ENCODE assay signal across 14 mouse cellular contexts in the genomic region with DNA sequence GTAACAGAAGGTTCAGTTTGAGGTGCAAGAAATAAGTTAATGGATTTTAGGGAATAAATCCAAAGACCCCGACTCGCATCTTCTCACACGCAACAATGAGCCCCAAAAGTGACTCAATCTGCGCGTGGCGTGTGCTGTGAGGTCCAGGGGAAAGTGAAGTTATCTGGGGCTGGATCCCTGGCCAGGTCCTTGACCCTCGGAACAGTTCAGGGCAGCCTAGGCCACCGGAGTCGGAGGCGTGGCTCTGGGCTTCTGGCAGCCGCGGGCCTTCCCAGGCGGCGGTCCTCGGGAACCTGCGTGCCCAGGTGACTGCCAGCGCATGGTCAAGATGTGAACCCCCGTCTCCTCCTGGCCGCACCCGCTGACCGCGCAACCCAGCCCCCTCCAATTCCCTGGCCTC. TPM values are rescaled to one million over a fixed set of nuclear protein-coding genes. Genes with fewer than 3 reads are reported as not detected.
DNase-seq lines count a peak whose midpoint lies in the region; ATAC-seq and TF ChIP-seq lines count a peak whose summit lies in the region.
"Not testable (repeated sequence)": the region's sequence is repeated elsewhere in the genome, so short reads cannot be mapped to it uniquely, and the experiment has no call there.
"Had no signal": no experiment of that assay in that cellular context is flagged by ENCODE, and none has a peak within 500 bp of the region (broad histone marks: within the 10 kb centered on the region; RNA-seq: fewer than 3 reads in every experiment).

No protein-coding gene starts in this region.

- peak overlapping the region; percentile 17 for H3K4me3 ChIP-seq in embryonic facial prominence, embryonic 14.5 days (ENCODE audit: low read depth, low read length)
- H3K4me3 ChIP-seq in hindbrain, embryonic 10.5 days, result peak overlapping the region; percentile 41
- peak overlapping the region; percentile 32; the same call in 1 of the 2 replicates for H3K4me3 ChIP-seq in layer of hippocampus, adult 2 months
- peak overlapping the region; percentile 26 for H3K4me3 ChIP-seq in neural tube, embryonic 14.5 days (ENCODE audit: low read depth, low read length)

- H3K9me3 ChIP-seq in embryonic facial prominence, embryonic 14.5 days (ENCODE audit: control insufficient read depth, low read length); hindbrain, embryonic 10.5 days; neural tube, embryonic 14.5 days (ENCODE audit: control insufficient read depth, low read length): not testable (repeated sequence)

- not testable (repeated sequence) for H3K27ac ChIP-seq in embryonic facial prominence, embryonic 14.5 days (replicated peaks; ENCODE audit: low read depth, low read length); hindbrain, embryonic 10.5 days; layer of hippocampus, adult 2 months; neural tube, embryonic 14.5 days (ENCODE audit: low read depth, low read length)

- DNase-seq in CD4-positive, CD25-positive, alpha-beta regulatory T cell, adult 2 months (ENCODE audit: low read depth, low spot score), result peak; percentile 0
- not testable (repeated sequence) for DNase-seq in embryonic facial prominence, embryonic 14.5 days (ENCODE audit: low spot score); layer of hippocampus, adult 2 months (ENCODE audit: low spot score in 2 of 2)
- DNase-seq in gastrocnemius, postnatal 14 days, result peak; percentile 1
- DNase-seq in hindbrain, embryonic 10.5 days (ENCODE audit: low spot score), result peak; percentile 1
- peak; percentile 2 for DNase-seq in kidney, adult 11 months
- DNase-seq in lung, postnatal 10 days, result peak; percentile 2

- peak overlapping the region; percentile 46 for H3K4me2 ChIP-seq in embryonic facial prominence, embryonic 14.5 days (ENCODE audit: low read depth, low read length)
- peak overlapping the region; percentile 36; the same call in 1 of the 2 replicates for H3K4me2 ChIP-seq in neural tube, embryonic 14.5 days (ENCODE audit: low read depth, low read length)

- not testable (repeated sequence) for ATAC-seq in embryonic facial prominence, embryonic 14.5 days (ENCODE audit: low read depth); neural tube, embryonic 14.5 days (ENCODE audit: low read depth)

- intact Hi-C loops in gastrocnemius, postnatal 14 days (cut with DNase I; ENCODE audit: low total_unique reads), result not testable (repeated sequence)

- WGBS in embryonic facial prominence, embryonic 14.5 days, result 23% methylated on average over 15 of the region's 22 CpGs
- WGBS in hindbrain, embryonic 10.5 days, result 17% methylated on average over 22 of the region's 22 CpGs
- WGBS in neural tube, embryonic 14.5 days, result 23% methylated on average over 16 of the region's 22 CpGs

- H3K27me3 ChIP-seq in embryonic facial prominence, embryonic 14.5 days (replicated peaks; ENCODE audit: control insufficient read depth, insufficient read depth, low read length); hindbrain, embryonic 10.5 days (ENCODE audit: insufficient read depth, poor library complexity, severe bottlenecking); neural tube, embryonic 14.5 days (ENCODE audit: control insufficient read depth, insufficient read depth, low read length): not testable (repeated sequence)

- H3K9ac ChIP-seq in embryonic facial prominence, embryonic 14.5 days (ENCODE audit: low read depth, low read length); neural tube, embryonic 14.5 days (replicated peaks; ENCODE audit: low read depth, low read length): not testable (repeated sequence)

- H3K4me1 ChIP-seq in embryonic facial prominence, embryonic 14.5 days (ENCODE audit: control insufficient read depth, insufficient read depth, low read length); hindbrain, embryonic 10.5 days (replicated peaks); neural tube, embryonic 14.5 days (ENCODE audit: control insufficient read depth, insufficient read depth, low read length): not testable (repeated sequence)

- not testable (repeated sequence) for TF ChIP-seq CTCF in layer of hippocampus, adult 2 months (conservative IDR thresholded peaks at IDR 0.05)

- not testable (repeated sequence) for H3K36me3 ChIP-seq in embryonic facial prominence, embryonic 14.5 days (ENCODE audit: control insufficient read depth, insufficient read depth, low read length); hindbrain, embryonic 10.5 days; neural tube, embryonic 14.5 days (ENCODE audit: control insufficient read depth, insufficient read depth, low read length)

RNA-seq across cellular contexts. Expression of gene Gm3591, which starts 14.1 kb away (rescaled TPM):
- 0.18 TPM in 1 of 2 replicates, not detected in the other for polyA plus RNA-seq in embryonic facial prominence, embryonic 14.5 days (2014; fragmentation: Nextera tagmentation; extraction: Ambion mirVana)
- not detected for total RNA-seq in gastrocnemius, postnatal 14 days (2021)
- 0.68 and 0.83 TPM in 2 replicates for polyA plus RNA-seq in hindbrain, embryonic 10.5 days (2016; fragmentation: Nextera tagmentation; extraction: Ambion mirVana)
- under 1 TPM in 1 of 2 experiments, not detected in 1; 0.98 TPM for total RNA-seq in layer of hippocampus, adult 2 months (2021)
- polyA plus RNA-seq in neural tube, embryonic 14.5 days (2014; fragmentation: Nextera tagmentation; extraction: Ambion mirVana), result 6.6 and 8.6 TPM in 2 replicates
- total RNA-seq: common myeloid progenitor, adult 5-6 weeks had no signal
- polyA plus RNA-seq: liver, embryonic 13.5 days; macrophage had no signal

RNA-seq across cellular contexts. Expression of gene Gm3594, which starts 18.1 kb away (rescaled TPM):
- not detected in 2 replicates for polyA plus RNA-seq in embryonic facial prominence, embryonic 14.5 days (2014; fragmentation: Nextera tagmentation; extraction: Ambion mirVana)
- total RNA-seq in gastrocnemius, postnatal 14 days (2021), result not detected
- not detected in 2 replicates for polyA plus RNA-seq in hindbrain, embryonic 10.5 days (2016; fragmentation: Nextera tagmentation; extraction: Ambion mirVana)
- under 1 TPM in 1 of 2 experiments, not detected in 1; 0.46 TPM for total RNA-seq in layer of hippocampus, adult 2 months (2021)
- polyA plus RNA-seq in neural tube, embryonic 14.5 days (2014; fragmentation: Nextera tagmentation; extraction: Ambion mirVana), result not detected in 2 replicates
- total RNA-seq: adrenal gland, postnatal 10 days; common myeloid progenitor, adult 5-6 weeks; heart, adult 2 months; left cerebral cortex, adult 18-20 months had no signal
- polyA plus RNA-seq: heart, adult 2 months; liver, embryonic 13.5 days; macrophage had no signal

RNA-seq across cellular contexts. Expression of gene Gm16440, which starts 36.2 kb away (rescaled TPM):
- polyA plus RNA-seq in embryonic facial prominence, embryonic 14.5 days (2014; fragmentation: Nextera tagmentation; extraction: Ambion mirVana), result not detected in 2 replicates
- total RNA-seq in gastrocnemius, postnatal 14 days (2021), result not detected
- not detected in 2 replicates for polyA plus RNA-seq in hindbrain, embryonic 10.5 days (2016; fragmentation: Nextera tagmentation; extraction: Ambion mirVana)
- not detected for total RNA-seq in layer of hippocampus, adult 2 months (2021)
- polyA plus RNA-seq in neural tube, embryonic 14.5 days (2014; fragmentation: Nextera tagmentation; extraction: Ambion mirVana), result not detected in 2 replicates
- total RNA-seq: adrenal gland, postnatal 10 days; common myeloid progenitor, adult 5-6 weeks; heart, adult 2 months; left cerebral cortex, adult 18-20 months had no signal
- polyA plus RNA-seq: heart, adult 2 months; liver, embryonic 13.5 days; macrophage had no signal
